9 mouse cellular contexts compared by ENCODE assay signal in genomic region chr8:72310849-72311506, GRCm38 (mm10). TPM values are rescaled to one million over a fixed set of nuclear protein-coding genes. Genes with fewer than 3 reads are reported as not detected.
DNase-seq lines count a peak whose midpoint lies in the region; ATAC-seq and TF ChIP-seq lines count a peak whose summit lies in the region.
"Had no signal": no experiment of that assay in that cellular context is flagged by ENCODE, and none has a peak within 500 bp of the region (broad histone marks: within the 10 kb centered on the region; RNA-seq: fewer than 3 reads in every experiment).

No protein-coding gene starts in this region.

- no peak overlapping the region for H3K4me3 ChIP-seq in kidney, postnatal 0 days (replicated peaks; ENCODE audit: low read depth, low read length)
- no peak overlapping the region for H3K4me3 ChIP-seq in liver, embryonic 16.5 days (ENCODE audit: low read depth, low read length)

- H3K9ac ChIP-seq in kidney, postnatal 0 days (ENCODE audit: low read depth, low read length) = no peak overlapping the region
- no peak overlapping the region for H3K9ac ChIP-seq in liver, embryonic 16.5 days (ENCODE audit: low read depth, low read length)
- H3K9ac ChIP-seq: liver, embryonic 14.5 days had no signal

- TF ChIP-seq CTCF in kidney, postnatal 0 days (IDR thresholded peaks at IDR 0.05; ENCODE audit: low read depth) = no peak

- no peaks in the 10 kb centered on the region for H3K27me3 ChIP-seq in kidney, postnatal 0 days (ENCODE audit: insufficient read depth, low read length)
- no peaks in the 10 kb centered on the region for H3K27me3 ChIP-seq in liver, embryonic 16.5 days (ENCODE audit: control insufficient read depth, insufficient read depth, low read depth, low read length)
- no peaks in the 10 kb centered on the region for H3K27me3 ChIP-seq in splenic B cell, adult 2 months (ENCODE audit: control insufficient read depth, insufficient read depth, low read length, poor library complexity, severe bottlenecking)

- H3K27ac ChIP-seq in kidney, postnatal 0 days = no peak overlapping the region
- no peak overlapping the region for H3K27ac ChIP-seq in liver, embryonic 16.5 days (ENCODE audit: low read length)
- H3K27ac ChIP-seq: liver, embryonic 14.5 days had no signal

- no peaks in the 10 kb centered on the region for H3K36me3 ChIP-seq in kidney, postnatal 0 days (ENCODE audit: insufficient read depth, low read length)
- H3K36me3 ChIP-seq in liver, embryonic 16.5 days (ENCODE audit: control insufficient read depth, insufficient read depth) = no peaks in the 10 kb centered on the region
- no peaks in the 10 kb centered on the region for H3K36me3 ChIP-seq in splenic B cell, adult 2 months (ENCODE audit: control insufficient read depth, insufficient read depth, low read length, poor library complexity, severe bottlenecking)

- no peak overlapping the region for H3K4me2 ChIP-seq in kidney, postnatal 0 days (ENCODE audit: low read length)
- H3K4me2 ChIP-seq in liver, embryonic 16.5 days (ENCODE audit: low read depth, low read length) = no peak overlapping the region

- peak; percentile 79; the same call in 1 of the 2 replicates for ATAC-seq in kidney, postnatal 0 days (replicated peaks; ENCODE audit: low FRiP score, low read depth)
- ATAC-seq in liver, embryonic 16.5 days (ENCODE audit: low read depth) = peak; percentile 83

- WGBS in kidney, postnatal 0 days = 47% methylated on average over 8 of the region's 8 CpGs
- 52% methylated on average over 8 of the region's 8 CpGs for WGBS in liver, embryonic 16.5 days (ENCODE audit: insufficient replicate concordance)

- peak; percentile 37 for DNase-seq in thymus, postnatal 14 days
- DNase-seq in thymus, postnatal 10 days (ENCODE audit: low spot score in 2 of 2) = no peak
- DNase-seq in cerebellum, adult 11 months = peak; percentile 54
- DNase-seq in heart, adult 8-10 months (ENCODE audit: low spot score) = peak; percentile 94
- peak; percentile 46 for DNase-seq in kidney, postnatal 0 days (ENCODE audit: low spot score)
- DNase-seq in splenic B cell, adult 2 months (ENCODE audit: low read depth, low spot score) = peak; percentile 53
- no peak for DNase-seq in urinary bladder, postnatal 10 days (ENCODE audit: low spot score)

- no peaks in the 10 kb centered on the region for H3K4me1 ChIP-seq in kidney, postnatal 0 days (replicated peaks; ENCODE audit: insufficient read depth, low read length)
- H3K4me1 ChIP-seq in liver, embryonic 16.5 days (ENCODE audit: control insufficient read depth, low read depth, low read length) = no peaks in the 10 kb centered on the region; the same call in 1 of the 2 replicates

- no peaks in the 10 kb centered on the region for H3K9me3 ChIP-seq in kidney, postnatal 0 days (replicated peaks; ENCODE audit: low read length)
- no peaks in the 10 kb centered on the region for H3K9me3 ChIP-seq in liver, embryonic 16.5 days (replicated peaks; ENCODE audit: control insufficient read depth, low read length)

RNA-seq across cellular contexts. Expression of gene Gm10282, which starts 5.9 kb away (rescaled TPM):
- total RNA-seq in heart, adult 8-10 months (2022) = 1 to 10 TPM; 5.4 to 8.3 (median 7.5) TPM
- 22.2 and 22.8 TPM in 2 replicates for polyA plus RNA-seq in kidney, postnatal 0 days (2015; fragmentation: Nextera tagmentation; extraction: Ambion mirVana)
- 5.8 and 6.0 TPM in 2 replicates for polyA plus RNA-seq in liver, embryonic 16.5 days (2015; fragmentation: Nextera tagmentation; extraction: Ambion mirVana)

RNA-seq across cellular contexts. Expression of gene Klf2, which starts 7.9 kb away (rescaled TPM):
- total RNA-seq in heart, adult 8-10 months (2022) = 10 to 100 TPM; 40.3 to 74.6 (median 52.7) TPM
- polyA plus RNA-seq in kidney, postnatal 0 days (2015; fragmentation: Nextera tagmentation; extraction: Ambion mirVana) = 24.7 and 31.9 TPM in 2 replicates
- 1.8 and 2.0 TPM in 2 replicates for polyA plus RNA-seq in liver, embryonic 16.5 days (2015; fragmentation: Nextera tagmentation; extraction: Ambion mirVana)

Comparison
In these comparisons a context has a peak if more than half of its experiments do, and no peak if none do; other contexts are left out.
1. DNase-seq: peak in thymus, postnatal 14 days (single experiment), cerebellum, adult 11 months (single experiment), heart, adult 8-10 months (single experiment), kidney, postnatal 0 days (single experiment) and splenic B cell, adult 2 months (single experiment); none in thymus, postnatal 10 days (0 of 2) and urinary bladder, postnatal 10 days (single experiment).